Mouse (Mus musculus) CD8-positive naive resting alpha-beta T cell, adult 2 months (primary cell): ENCODE measurements around the gene Cyp24a1.

Source experiments
- DNase-seq, 2 experiments: peaks; one replicate each; pipeline ENCODE4 v3.0.0; 2022; ENCODE audit warnings: low read depth in 2 of 2, low spot score in 2 of 2

Gene Cyp24a1

GRCm38 (mm10) chr2:170497091-170497566, at the start of gene Cyp24a1:
Gene Cyp24a1, minus strand, starts transcription at chr2:170497145.
- DNase-seq = no peak

GRCm38 (mm10) chr2:170545745-170546144, 48.8 kb upstream of the Cyp24a1 start:
- DNase-seq = no peak

- DNase-seq = no peak
These were observed 48.0 kb upstream of the Cyp24a1 start for GRCm38 (mm10) chr2:170544950-170545349.

GRCm38 (mm10) chr2:170544159-170544558, 47.2 kb upstream of the Cyp24a1 start:
- DNase-seq = no peak

GRCm38 (mm10) chr2:170543625-170544024, 46.7 kb upstream of the Cyp24a1 start:
- no peak for DNase-seq

- no peak for DNase-seq
These were observed 42.3 kb upstream of the Cyp24a1 start for GRCm38 (mm10) chr2:170539211-170539610.

- no peak for DNase-seq
These were observed 38.9 kb upstream of the Cyp24a1 start for GRCm38 (mm10) chr2:170535841-170536240.

GRCm38 (mm10) chr2:170534803-170535174, 37.8 kb upstream of the Cyp24a1 start:
- no peak for DNase-seq

GRCm38 (mm10) chr2:170534116-170534802, 37.3 kb upstream of the Cyp24a1 start:
- DNase-seq = no peak

- no peak for DNase-seq
These were observed 33.3 kb upstream of the Cyp24a1 start for GRCm38 (mm10) chr2:170530256-170530655.

GRCm38 (mm10) chr2:170529766-170530165, 32.8 kb upstream of the Cyp24a1 start:
- DNase-seq = no peak

GRCm38 (mm10) chr2:170528061-170528460, 31.1 kb upstream of the Cyp24a1 start:
- no peak for DNase-seq

GRCm38 (mm10) chr2:170526513-170526912, 29.6 kb upstream of the Cyp24a1 start:
- no peak for DNase-seq

GRCm38 (mm10) chr2:170520321-170520971, 23.5 kb upstream of the Cyp24a1 start:
- DNase-seq = no peak

GRCm38 (mm10) chr2:170513756-170514155, 16.8 kb upstream of the Cyp24a1 start:
- no peak for DNase-seq

- DNase-seq = peak; percentile 84 to 87
These were observed 14.3 kb upstream of the Cyp24a1 start for GRCm38 (mm10) chr2:170511073-170511891.

- DNase-seq = peak; percentile 69 to 79
These were observed 11.9 kb upstream of the Cyp24a1 start for GRCm38 (mm10) chr2:170508821-170509220.

GRCm38 (mm10) chr2:170507734-170508133, 10.8 kb upstream of the Cyp24a1 start:
- DNase-seq = peak; percentile 71 to 78

GRCm38 (mm10) chr2:170503983-170504382, 7.0 kb upstream of the Cyp24a1 start:
- no peak for DNase-seq

GRCm38 (mm10) chr2:170503343-170503742, 6.4 kb upstream of the Cyp24a1 start:
- no peak for DNase-seq

- no peak for DNase-seq
These were observed 1.1 kb upstream of the Cyp24a1 start for GRCm38 (mm10) chr2:170498011-170498410.
